Mouse (Mus musculus): ENCODE data around the gene Eif2s3y. TPM values are rescaled to one million over a fixed set of nuclear protein-coding genes. Genes with fewer than 3 reads are reported as not detected.

The Eif2s3y gene
- polyA plus RNA-seq (2012; ENCODE audit: low replicate concordance): not detected in 2 replicates

GRCm38 (mm10) chrY:1009882-1010751 lies at the start of gene Eif2s3y:
Gene Eif2s3y, plus strand, starts transcription at chrY:1010543.

Other genes with a start within 250 kb of the Eif2s3y start
- not detected in 2 replicates for gene Zfy1, start 213.1 kb upstream of the Eif2s3y start, polyA plus RNA-seq (2012; ENCODE audit: low replicate concordance)
- not detected in 2 replicates for gene Uba1y, start 191.9 kb upstream of the Eif2s3y start, polyA plus RNA-seq (2012; ENCODE audit: low replicate concordance)
- not detected in 2 replicates for gene Kdm5d, start 112.8 kb upstream of the Eif2s3y start, polyA plus RNA-seq (2012; ENCODE audit: low replicate concordance)
- not detected in 2 replicates for gene Uty, start 235.2 kb downstream of the Eif2s3y start, polyA plus RNA-seq (2012; ENCODE audit: low replicate concordance)